Mouse (Mus musculus): Measurements from ENCODE around the gene Pigr. TPM values are rescaled to one million over a fixed set of nuclear protein-coding genes. Genes with fewer than 3 reads are reported as not detected.

Gene Pigr
- 0.14 TPM for polyA plus RNA-seq (2017; shearing (Covaris generic))

DNA sequence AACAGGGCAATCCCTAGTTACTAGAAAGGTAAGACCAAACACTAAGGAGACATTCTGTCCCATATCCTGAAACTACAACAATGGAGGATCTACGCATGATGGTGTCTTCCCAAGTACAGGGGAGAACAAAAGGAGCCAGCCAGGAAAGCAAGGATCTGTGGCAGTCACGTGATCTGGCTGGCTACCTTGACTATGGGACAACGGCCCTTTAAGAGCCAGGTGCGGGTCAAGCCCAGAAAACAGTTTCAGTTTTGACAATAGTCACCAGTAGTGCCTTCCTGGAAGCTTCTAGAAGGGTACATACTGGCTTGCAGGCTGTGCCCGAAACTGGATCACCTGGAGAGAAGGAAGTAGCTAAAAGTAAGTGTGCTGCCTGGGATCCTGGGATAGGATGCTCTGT lies at the start of gene Pigr:
Gene Pigr (plus strand): TSS at position 237 of the 400 bp plus-strand sequence.

DNA sequence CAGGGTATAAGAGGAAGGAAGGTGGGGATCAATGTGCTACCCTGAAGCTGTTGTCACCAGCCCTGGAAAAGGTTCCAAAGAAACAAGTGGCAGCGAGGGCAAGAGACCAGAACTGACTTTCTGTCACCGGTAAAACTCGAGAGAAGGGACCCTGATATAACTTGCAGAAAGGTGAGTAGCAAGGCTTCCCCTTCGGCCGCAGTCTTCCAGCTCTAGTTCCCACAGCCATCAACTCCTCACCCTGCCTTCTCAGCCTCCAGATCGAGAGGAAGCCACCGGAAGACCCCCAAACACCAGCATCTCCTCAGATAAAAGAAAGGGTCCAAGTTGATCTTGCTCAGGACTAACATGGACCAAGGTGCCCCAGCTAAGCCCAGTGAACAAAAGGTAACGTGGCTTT lies 25.9 kb upstream of the Pigr start, which contains the start of gene Fcamr:
Gene Fcamr (plus strand): TSS at position 301 of the 400 bp plus-strand sequence.

DNA sequence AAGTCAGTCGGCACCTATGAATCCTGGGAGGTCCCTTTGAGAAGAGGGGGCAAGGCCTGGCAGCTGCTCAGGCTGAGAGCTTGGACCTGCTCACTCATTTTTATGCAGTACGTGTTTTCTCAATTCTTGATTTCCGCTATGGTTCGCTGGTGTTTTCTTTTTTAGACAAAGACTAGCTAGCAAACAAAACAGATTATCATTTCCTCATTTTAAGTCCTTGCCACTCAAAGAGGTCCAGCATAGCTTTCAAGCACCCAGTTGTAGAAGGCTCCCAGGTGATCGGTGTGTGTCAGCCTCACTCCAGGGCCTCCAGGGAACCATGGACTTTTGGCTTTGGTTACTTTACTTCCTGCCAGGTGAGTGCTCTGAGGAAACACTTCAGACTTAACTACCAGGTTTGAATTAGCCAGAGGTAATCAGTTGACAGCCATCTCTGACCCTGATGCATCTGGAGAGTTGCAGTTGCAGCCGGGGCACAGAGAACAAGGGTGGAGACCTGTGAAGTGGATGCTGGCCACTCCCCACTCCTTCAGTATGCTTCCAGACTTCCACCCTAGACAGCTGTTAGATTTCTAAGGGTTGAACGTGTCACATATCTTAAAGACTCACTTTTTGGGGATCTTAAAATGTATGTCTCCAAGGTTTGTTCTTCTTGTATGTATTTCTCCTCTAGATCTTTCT lies 39.2 kb downstream of the Pigr start, which contains the start of gene Fcmr:
Gene Fcmr (plus strand): TSS at position 129 of the 681 bp plus-strand sequence.

DNA sequence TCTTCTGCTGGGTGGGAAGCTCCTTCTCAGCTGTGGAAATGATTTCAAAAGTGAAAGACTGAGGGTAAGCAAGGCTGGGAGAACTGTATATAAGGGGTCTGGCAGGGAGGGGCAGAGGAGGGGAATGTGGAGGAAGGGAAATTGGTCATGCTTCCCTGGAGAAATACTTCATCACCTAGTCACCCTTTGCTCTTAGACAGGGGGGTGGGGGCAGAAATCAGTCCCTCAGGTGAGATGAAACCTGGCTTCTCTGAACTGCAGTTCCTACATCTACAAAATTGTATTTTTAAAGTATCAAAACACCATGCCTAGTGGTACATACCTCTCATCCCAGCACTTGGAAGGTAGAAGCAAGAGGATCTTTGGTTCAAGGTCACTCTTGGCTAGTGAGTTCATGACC lies 60.9 kb downstream of the Pigr start, which contains the start of gene Il24:
Gene Il24 (minus strand): TSS at position 101 of the 400 bp plus-strand sequence.

Other genes with a start within 250 kb of the Pigr start
- not detected for gene Zp3r, start 197.1 kb upstream of the Pigr start, polyA plus RNA-seq (2017; shearing (Covaris generic))
- gene C4bp, start 165.1 kb upstream of the Pigr start, polyA plus RNA-seq (2017; shearing (Covaris generic)): 0.09 TPM
- not detected for gene Gm29427, start 110.9 kb upstream of the Pigr start, polyA plus RNA-seq (2017; shearing (Covaris generic))
- 7.0 TPM for gene Yod1, start 109.4 kb upstream of the Pigr start, polyA plus RNA-seq (2017; shearing (Covaris generic))
- 6.1 TPM for gene Pfkfb2, start 97.4 kb upstream of the Pigr start, polyA plus RNA-seq (2017; shearing (Covaris generic))
- 0.71 TPM for gene AA986860, start 94.7 kb upstream of the Pigr start, polyA plus RNA-seq (2017; shearing (Covaris generic))
- gene Fcamr, start 25.8 kb upstream of the Pigr start, polyA plus RNA-seq (2017; shearing (Covaris generic)): 0.67 TPM
- gene Fcmr, start 39.0 kb downstream of the Pigr start, polyA plus RNA-seq (2017; shearing (Covaris generic)): 5.2 TPM
- gene Il24, start 60.8 kb downstream of the Pigr start, polyA plus RNA-seq (2017; shearing (Covaris generic)): not detected
- not detected for gene Il20, start 84.8 kb downstream of the Pigr start, polyA plus RNA-seq (2017; shearing (Covaris generic))
- not detected for gene Il19, start 113.4 kb downstream of the Pigr start, polyA plus RNA-seq (2017; shearing (Covaris generic))
- 4.9 TPM for gene Il10, start 193.2 kb downstream of the Pigr start, polyA plus RNA-seq (2017; shearing (Covaris generic))

Measured in CD4-positive, CD25-positive, alpha-beta regulatory T cell, adult 9 weeks (primary cell).